Mouse (Mus musculus) hindbrain, embryonic 15.5 days (tissue): ENCODE measurements around the gene Rasgrp4. TPM values are rescaled to one million over a fixed set of nuclear protein-coding genes. Genes with fewer than 3 reads are reported as not detected.
"Not testable (repeated sequence)": the region's sequence is repeated elsewhere in the genome, so short reads cannot be mapped to it uniquely, and the experiment has no call there.

Source experiments
- ATAC-seq: fragments of 200-750 bp; cut with Nextera tagmentation; 2 replicates; pipeline ENCODE4 v1.8.0; 2017; ENCODE audit warnings: low read depth, moderate number of reproducible peaks, moderate TSS enrichment; ENCODE audit not compliant: low FRiP score
- H3K27ac ChIP-seq: fragments of 300-500 bp; sonication (generic); replicated peaks from 2 replicates; pipeline ENCODE4 v1.5.1; 2015; ENCODE audit warnings: mild to moderate bottlenecking, inconsistent platforms
- H3K27me3 ChIP-seq: fragments of 300-500 bp; sonication (generic); 2 replicates; pipeline ENCODE4 v1.6.1; 2015; ENCODE audit warnings: control low read depth, inconsistent platforms
- H3K36me3 ChIP-seq: fragments of 300-500 bp; sonication (generic); 2 replicates; pipeline ENCODE4 v1.6.1; 2015; ENCODE audit warnings: control low read depth, inconsistent platforms
- H3K4me1 ChIP-seq: fragments of 300-500 bp; sonication (generic); replicated peaks from 2 replicates; pipeline ENCODE4 v1.6.1; 2015; ENCODE audit warnings: control low read depth, inconsistent platforms
- H3K4me2 ChIP-seq: fragments of 300-500 bp; sonication (generic); 2 replicates; pipeline ENCODE4 v1.6.1; 2015; ENCODE audit warnings: moderate library complexity, mild to moderate bottlenecking, inconsistent platforms
- H3K4me3 ChIP-seq: fragments of 300-500 bp; sonication (generic); 2 replicates; pipeline ENCODE4 v1.5.1; 2015; ENCODE audit warnings: mild to moderate bottlenecking, inconsistent platforms
- H3K9ac ChIP-seq: fragments of 300-500 bp; sonication (generic); 2 replicates; pipeline ENCODE4 v1.6.1; 2015; ENCODE audit warnings: inconsistent platforms
- H3K9me3 ChIP-seq: fragments of 300-500 bp; sonication (generic); 2 replicates; pipeline ENCODE4 v1.6.1; 2016; ENCODE audit warnings: control low read depth, inconsistent platforms
- WGBS: fragments of 180-500 bp; shearing (Covaris S2); methylation state at CpG from one replicate; pipeline ENCODE4 v1.1.7; 2015; 5-methylcytosine and 5-hydroxymethylcytosine counted together
- polyA plus RNA-seq: library from polyadenylated mRNA; unstranded; fragments of >200 nt; fragmentation: Nextera tagmentation; extraction: Ambion mirVana; gene quantifications from 2 replicates; pipeline ENCODE4 v1.2.1, GENCODE M21; 2015

The Rasgrp4 gene
- polyA plus RNA-seq, 1 experiment from 2014 or later, result 0.91 TPM

- H3K9me3 ChIP-seq, result no peaks in the 10 kb centered on the region
- peak overlapping the region; percentile 68 for H3K9ac ChIP-seq
- peaks cover 35% of the 10 kb centered on the region for H3K27me3 ChIP-seq
- peak; percentile 86 for ATAC-seq
- H3K36me3 ChIP-seq, result peaks cover 25% of the 10 kb centered on the region
- WGBS, result under 1% methylated on average over 30 of the region's 39 CpGs
- H3K4me1 ChIP-seq, result peaks cover 34% of the 10 kb centered on the region
- peak overlapping the region; percentile 65 for H3K4me2 ChIP-seq
- H3K27ac ChIP-seq, result peak overlapping the region; percentile 91
- peak overlapping the region; percentile 81 for H3K4me3 ChIP-seq
These were observed 34.8 kb downstream of the Rasgrp4 start for GRCm38 (mm10) chr7:29169231-29170065.

- Histone ChIP-seq H3K36me3 (peaks cover 27% of the 10 kb centered on the region), H3K9me3 (no peaks in the 10 kb centered on the region), H3K27ac (peak within 1 kb of the TSS; percentile 91), H3K27me3 (peaks cover 42% of the 10 kb centered on the region), H3K4me2 (peak within 1 kb of the TSS; percentile 65), H3K9ac (peak within 1 kb of the TSS; percentile 68), H3K4me1 (peaks cover 34% of the 10 kb centered on the region), H3K4me3 (peak within 1 kb of the TSS; percentile 81)
- WGBS, result under 1% methylated on average over 30 of the region's 30 CpGs
- ATAC-seq, result peak; percentile 76
These were observed 35.6 kb downstream of the Rasgrp4 start, which contains the start of the genes Ggn and Spred3 for GRCm38 (mm10) chr7:29170066-29170754. Ggn (plus strand) TSS chr7:29170210. Spred3 (minus strand) TSS chr7:29170411.

- Histone ChIP-seq H3K9ac (peak overlapping the region; percentile 20; the same call in 1 of the 2 replicates), H3K27ac (no peak overlapping the region), H3K4me1 (peaks cover 34% of the 10 kb centered on the region), H3K27me3 (peaks cover 42% of the 10 kb centered on the region), H3K9me3 (no peaks in the 10 kb centered on the region), H3K4me2 (peak overlapping the region; percentile 65), H3K4me3 (peak overlapping the region; percentile 81), H3K36me3 (peaks cover 35% of the 10 kb centered on the region)
- WGBS, result under 1% methylated on average over 43 of the region's 43 CpGs
- ATAC-seq, result no peak
These were observed 36.3 kb downstream of the Rasgrp4 start for GRCm38 (mm10) chr7:29170755-29171561.

GRCm38 (mm10) chr7:29171562-29172097, 37.0 kb downstream of the Rasgrp4 start:
- peaks cover 34% of the 10 kb centered on the region for H3K4me1 ChIP-seq

GRCm38 (mm10) chr7:29172390-29173016, 37.9 kb downstream of the Rasgrp4 start:
- no peaks in the 10 kb centered on the region for H3K9me3 ChIP-seq
- H3K9ac ChIP-seq, result no peak overlapping the region
- 28% methylated on average over 29 of the region's 32 CpGs for WGBS
- no peak overlapping the region for H3K27ac ChIP-seq
- H3K4me2 ChIP-seq, result no peak overlapping the region
- ATAC-seq, result no peak
- H3K4me1 ChIP-seq, result peaks cover 30% of the 10 kb centered on the region
- H3K36me3 ChIP-seq, result peaks cover 39% of the 10 kb centered on the region
- H3K4me3 ChIP-seq, result no peak overlapping the region
- H3K27me3 ChIP-seq, result peaks cover 42% of the 10 kb centered on the region

More at GRCm38 (mm10) chr7:29171562-29172097, 37.0 kb downstream of the Rasgrp4 start:
- Histone ChIP-seq H3K36me3 (peaks cover 39% of the 10 kb centered on the region), H3K9ac (peak overlapping the region; percentile 20; the same call in 1 of the 2 replicates), H3K4me3 (peak overlapping the region; percentile 81), H3K9me3 (no peaks in the 10 kb centered on the region), H3K4me2 (peak overlapping the region; percentile 65), H3K27ac (no peak overlapping the region), H3K27me3 (peaks cover 42% of the 10 kb centered on the region)
- 6% methylated on average over 34 of the region's 34 CpGs for WGBS
- no peak for ATAC-seq

- Histone ChIP-seq H3K9ac (no peak overlapping the region), H3K4me3 (no peak overlapping the region), H3K4me2 (peak overlapping the region; percentile 78; the same call in 1 of the 2 replicates), H3K36me3 (peaks cover 32% of the 10 kb centered on the region), H3K4me1 (peaks cover 21% of the 10 kb centered on the region), H3K9me3 (no peaks in the 10 kb centered on the region), H3K27me3 (peaks cover 20% of the 10 kb centered on the region), H3K27ac (no peak overlapping the region)
- WGBS, result 89% methylated on average over 4 of the region's 4 CpGs
- no peak for ATAC-seq
These were observed 43.5 kb downstream of the Rasgrp4 start for GRCm38 (mm10) chr7:29178106-29178505.

GRCm38 (mm10) chr7:29179323-29179722, 44.7 kb downstream of the Rasgrp4 start:
- Histone ChIP-seq H3K4me1 (peaks cover 21% of the 10 kb centered on the region), H3K27ac (no peak overlapping the region), H3K9me3 (no peaks in the 10 kb centered on the region), H3K9ac (peak overlapping the region; percentile 83), H3K4me3 (peak overlapping the region; percentile 82), H3K27me3 (peaks cover 8% of the 10 kb centered on the region), H3K36me3 (peaks cover 20% of the 10 kb centered on the region), H3K4me2 (peak overlapping the region; percentile 78)
- ATAC-seq, result no peak
- 63% methylated on average over 7 of the region's 7 CpGs for WGBS

GRCm38 (mm10) chr7:29180077-29180853, 45.6 kb downstream of the Rasgrp4 start, which contains the start of gene Psmd8:
Psmd8 (minus strand) TSS chr7:29180701.
- peaks cover 11% of the 10 kb centered on the region for H3K36me3 ChIP-seq
- peak within 1 kb of the TSS; percentile 78 for H3K27ac ChIP-seq
- H3K27me3 ChIP-seq, result no peaks in the 10 kb centered on the region
- peak within 1 kb of the TSS; percentile 78 for H3K4me2 ChIP-seq
- H3K9me3 ChIP-seq, result no peaks in the 10 kb centered on the region
- peaks cover 21% of the 10 kb centered on the region for H3K4me1 ChIP-seq
- peak within 1 kb of the TSS; percentile 82 for H3K4me3 ChIP-seq
- ATAC-seq, result peak; percentile 95
- H3K9ac ChIP-seq, result peak within 1 kb of the TSS; percentile 83
- under 1% methylated on average over 62 of the region's 62 CpGs for WGBS

GRCm38 (mm10) chr7:29180854-29181236, 46.2 kb downstream of the Rasgrp4 start:
- H3K4me2 ChIP-seq, result peak overlapping the region; percentile 78
- H3K36me3 ChIP-seq, result peaks cover 5% of the 10 kb centered on the region
- peaks cover 21% of the 10 kb centered on the region for H3K4me1 ChIP-seq
- no peaks in the 10 kb centered on the region for H3K9me3 ChIP-seq
- H3K27ac ChIP-seq, result peak overlapping the region; percentile 78
- WGBS, result 41% methylated on average over 5 of the region's 5 CpGs
- ATAC-seq, result peak; percentile 16; the same call in 1 of the 2 replicates
- H3K4me3 ChIP-seq, result peak overlapping the region; percentile 82
- H3K9ac ChIP-seq, result 0 out of 2 replicates have a peak overlapping the region, but pooled peaks have one; percentile 17
- no peaks in the 10 kb centered on the region for H3K27me3 ChIP-seq

GRCm38 (mm10) chr7:29181323-29181722, 46.7 kb downstream of the Rasgrp4 start:
- H3K9me3 ChIP-seq, H3K27me3 ChIP-seq, H3K4me3 ChIP-seq, H3K36me3 ChIP-seq, ATAC-seq, H3K9ac ChIP-seq: not testable (repeated sequence)
- peaks cover 21% of the 10 kb centered on the region for H3K4me1 ChIP-seq
- peak overlapping the region; percentile 78 for H3K4me2 ChIP-seq
- peak overlapping the region; percentile 78; the same call in 1 of the 2 replicates for H3K27ac ChIP-seq
- WGBS, result 87% methylated on average over 4 of the region's 4 CpGs
